Mouse (Mus musculus): ENCODE data around the gene Edrf1. TPM values are rescaled to one million over a fixed set of nuclear protein-coding genes. Genes with fewer than 3 reads are reported as not detected.

The Edrf1 gene
- polyA plus RNA-seq (2014; fragmentation: Nextera tagmentation; extraction: Ambion mirVana): 38.0 and 38.2 TPM in 2 replicates

DNA sequence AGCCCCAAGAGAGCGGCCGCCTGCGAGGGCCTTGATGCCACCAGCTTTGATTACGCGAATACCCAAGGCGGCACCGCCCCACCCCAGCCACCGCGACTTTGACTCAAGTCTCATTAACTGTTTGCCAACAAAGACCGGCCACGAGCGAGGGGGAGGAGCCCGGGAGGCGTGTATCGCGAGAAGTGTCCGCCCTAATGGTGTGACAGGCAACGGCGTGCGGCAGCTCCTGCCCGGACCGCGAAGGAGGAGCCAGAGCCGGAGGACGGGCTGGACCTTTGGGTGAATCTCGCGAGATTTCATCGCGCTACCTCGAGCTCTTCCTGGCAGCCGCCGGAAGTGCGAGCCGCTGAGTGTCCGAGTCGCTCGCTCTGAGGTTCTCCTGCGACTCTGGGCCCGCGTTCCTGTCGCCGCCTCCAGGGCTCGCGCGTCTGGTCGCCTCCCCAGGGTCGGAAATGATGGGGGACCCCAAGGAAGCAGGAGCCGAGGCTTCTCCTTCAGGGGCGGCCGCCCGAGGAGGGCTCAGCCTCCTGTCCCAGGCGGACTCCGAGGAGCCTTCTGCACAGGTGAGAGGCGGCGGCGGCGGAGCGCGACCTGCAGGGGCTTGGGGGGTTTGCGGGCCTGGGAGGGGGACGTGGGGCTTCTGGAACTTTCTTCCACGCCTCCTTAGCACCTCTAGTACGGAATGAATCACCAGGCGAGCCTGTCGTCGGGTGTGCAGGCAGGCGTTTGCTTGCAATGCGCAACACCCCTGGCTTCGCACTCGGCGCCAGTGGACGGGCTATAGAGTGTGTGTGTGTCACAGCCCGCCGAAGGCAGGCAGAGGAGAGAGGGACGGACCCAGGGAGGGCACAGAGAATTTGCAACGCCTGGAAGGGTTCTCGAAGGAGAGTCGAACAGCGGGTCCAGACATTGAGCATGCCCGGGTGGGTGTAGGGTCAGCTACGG is at the start of gene Edrf1:
Edrf1 (plus strand) TSS at position 183 of the 945 bp plus-strand sequence.
- Histone ChIP-seq H3K9ac (ENCODE audit: low read length) (peak within 1 kb of the TSS; percentile 89), H3K27ac (ENCODE audit: low read depth, low read length) (peak within 1 kb of the TSS; percentile 83), H3K4me1 (ENCODE audit: control insufficient read depth, insufficient read depth, low read length) (peaks cover 6% of the 10 kb centered on the region), H3K9me3 (ENCODE audit: control insufficient read depth, low read length) (no peaks in the 10 kb centered on the region), H3K4me3 (ENCODE audit: low read depth, low read length) (peak within 1 kb of the TSS; percentile 56), H3K4me2 (ENCODE audit: low read depth) (peak within 1 kb of the TSS; percentile 74), H3K36me3 (ENCODE audit: control insufficient read depth, insufficient read depth, low read length) (peaks cover 6% of the 10 kb centered on the region), H3K27me3 (ENCODE audit: control insufficient read depth, insufficient read depth, low read length) (no peaks in the 10 kb centered on the region)
- under 1% methylated on average over 81 of the region's 81 CpGs for WGBS
- DNase-seq (ENCODE audit: low spot score) (peak; percentile 98), ATAC-seq (ENCODE audit: insufficient read depth, low FRiP score, low TSS enrichment) (peak; percentile 97)

DNA sequence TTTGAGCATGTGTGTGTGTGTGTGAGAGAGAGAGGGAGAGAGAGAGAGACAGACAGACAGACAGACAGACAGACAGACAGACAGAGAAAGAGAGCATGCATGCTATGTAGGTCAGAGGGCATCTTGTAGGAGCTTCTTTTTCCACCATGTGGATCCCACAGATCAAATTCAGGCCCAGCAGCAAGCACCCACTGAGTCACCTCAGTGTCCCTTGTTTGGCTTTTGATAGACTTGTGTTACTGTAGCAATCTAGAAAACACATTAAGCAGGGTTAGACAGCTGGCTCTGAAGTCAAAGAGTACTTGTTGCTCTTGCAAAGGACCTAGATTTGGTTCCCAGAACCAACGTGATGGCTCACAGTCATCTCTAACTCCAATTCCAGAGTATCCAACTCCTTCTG is 45.6 kb upstream of the Edrf1 start:
- H3K27me3 ChIP-seq (ENCODE audit: control insufficient read depth, insufficient read depth, low read length): no peaks in the 10 kb centered on the region
- H3K4me3 ChIP-seq (ENCODE audit: low read depth, low read length): no peak overlapping the region
- no peak overlapping the region for H3K27ac ChIP-seq (ENCODE audit: low read depth, low read length)
- WGBS: 82% methylated on average over 1 of the region's 1 CpGs
- DNase-seq (ENCODE audit: low spot score): no peak
- no peaks in the 10 kb centered on the region for H3K9me3 ChIP-seq (ENCODE audit: control insufficient read depth, low read length)
- no peak overlapping the region for H3K9ac ChIP-seq (ENCODE audit: low read length)
- no peaks in the 10 kb centered on the region for H3K4me1 ChIP-seq (ENCODE audit: control insufficient read depth, insufficient read depth, low read length)
- no peak overlapping the region for H3K4me2 ChIP-seq (ENCODE audit: low read depth)
- H3K36me3 ChIP-seq (ENCODE audit: control insufficient read depth, insufficient read depth, low read length): no peaks in the 10 kb centered on the region
- no peak for ATAC-seq (ENCODE audit: insufficient read depth, low FRiP score, low TSS enrichment)

DNA sequence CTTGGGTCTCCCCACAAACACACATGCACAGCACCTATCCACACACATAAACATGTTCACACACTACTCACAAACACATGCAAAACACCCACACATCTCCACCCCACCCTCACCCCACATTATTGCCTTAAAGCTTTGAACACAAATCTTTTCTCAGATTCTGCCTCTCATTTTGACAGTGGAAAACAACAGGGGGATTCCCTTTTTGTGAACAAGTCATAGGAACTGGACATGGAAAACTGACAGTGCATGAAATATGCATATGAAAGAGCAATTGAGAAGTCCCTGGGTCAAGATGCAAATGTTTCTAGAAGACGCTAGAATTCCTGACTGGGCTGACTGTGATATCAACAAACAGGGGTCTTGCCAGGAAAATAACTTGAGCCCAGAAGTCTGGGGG is 36.8 kb upstream of the Edrf1 start:
- Histone ChIP-seq H3K27ac (ENCODE audit: low read depth, low read length) (no peak overlapping the region), H3K9ac (ENCODE audit: low read length) (no peak overlapping the region), H3K4me3 (ENCODE audit: low read depth, low read length) (no peak overlapping the region), H3K9me3 (ENCODE audit: control insufficient read depth, low read length) (no peaks in the 10 kb centered on the region), H3K36me3 (ENCODE audit: control insufficient read depth, insufficient read depth, low read length) (no peaks in the 10 kb centered on the region), H3K27me3 (ENCODE audit: control insufficient read depth, insufficient read depth, low read length) (no peaks in the 10 kb centered on the region), H3K4me2 (ENCODE audit: low read depth) (no peak overlapping the region), H3K4me1 (ENCODE audit: control insufficient read depth, insufficient read depth, low read length) (no peaks in the 10 kb centered on the region)
- DNase-seq (ENCODE audit: low spot score) (no peak), ATAC-seq (ENCODE audit: insufficient read depth, low FRiP score, low TSS enrichment) (no peak)
- WGBS: 68% methylated on average over 1 of the region's 1 CpGs

DNA sequence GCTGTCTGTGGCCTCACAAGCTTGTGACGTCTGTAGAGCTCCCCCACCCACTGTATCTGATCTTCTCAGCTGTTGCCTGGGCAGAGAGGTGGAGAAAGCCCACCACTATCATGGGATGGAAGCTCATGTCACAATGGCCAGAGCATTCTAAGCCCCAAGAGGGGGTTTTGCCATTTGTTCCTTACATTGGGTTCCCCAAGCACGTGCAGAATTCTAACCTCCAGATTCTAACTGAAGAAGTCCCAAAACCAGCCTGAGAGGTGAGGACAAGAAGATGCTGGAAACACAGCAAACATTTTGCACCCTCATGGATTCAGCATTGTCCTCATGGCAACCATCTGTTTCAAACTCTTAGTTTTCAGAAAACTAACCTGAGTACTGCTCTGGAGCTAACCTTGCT is 35.3 kb upstream of the Edrf1 start, which contains the start of gene Tex36:
Tex36 (minus strand) TSS at position 101 of the 400 bp plus-strand sequence.
- no peak for DNase-seq (ENCODE audit: low spot score)
- Histone ChIP-seq H3K4me1 (ENCODE audit: control insufficient read depth, insufficient read depth, low read length) (no peaks in the 10 kb centered on the region), H3K4me2 (ENCODE audit: low read depth) (no peak within 1 kb of the TSS), H3K27ac (ENCODE audit: low read depth, low read length) (no peak within 1 kb of the TSS), H3K9ac (ENCODE audit: low read length) (no peak within 1 kb of the TSS), H3K36me3 (ENCODE audit: control insufficient read depth, insufficient read depth, low read length) (no peaks in the 10 kb centered on the region), H3K4me3 (ENCODE audit: low read depth, low read length) (no peak within 1 kb of the TSS), H3K9me3 (ENCODE audit: control insufficient read depth, low read length) (no peaks in the 10 kb centered on the region), H3K27me3 (ENCODE audit: control insufficient read depth, insufficient read depth, low read length) (no peaks in the 10 kb centered on the region)
- WGBS: 59% methylated on average over 2 of the region's 2 CpGs
- no peak for ATAC-seq (ENCODE audit: insufficient read depth, low FRiP score, low TSS enrichment)

DNA sequence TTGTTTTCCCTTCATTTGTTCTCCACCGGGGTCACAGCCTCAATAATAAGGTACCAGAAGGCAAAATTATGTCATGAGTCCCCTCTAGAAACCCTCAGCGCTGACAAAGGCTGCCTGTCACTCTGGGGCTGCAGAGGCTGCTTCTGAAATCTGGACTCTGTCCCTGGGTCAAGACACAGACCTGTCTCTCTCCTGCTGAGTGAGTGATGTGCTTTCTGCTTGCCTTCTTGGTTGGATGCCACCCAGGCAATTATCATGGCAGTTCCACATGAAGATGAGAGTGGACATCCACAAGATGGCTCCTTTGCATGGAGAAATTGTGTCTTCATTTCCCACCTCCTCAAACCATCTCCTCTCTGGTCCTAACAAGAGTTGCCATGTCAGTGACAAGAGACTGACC is 34.2 kb upstream of the Edrf1 start:
- ATAC-seq (ENCODE audit: insufficient read depth, low FRiP score, low TSS enrichment): no peak
- Histone ChIP-seq H3K4me1 (ENCODE audit: control insufficient read depth, insufficient read depth, low read length) (no peaks in the 10 kb centered on the region), H3K9ac (ENCODE audit: low read length) (no peak overlapping the region), H3K4me2 (ENCODE audit: low read depth) (no peak overlapping the region), H3K27ac (ENCODE audit: low read depth, low read length) (no peak overlapping the region), H3K36me3 (ENCODE audit: control insufficient read depth, insufficient read depth, low read length) (no peaks in the 10 kb centered on the region), H3K9me3 (ENCODE audit: control insufficient read depth, low read length) (no peaks in the 10 kb centered on the region), H3K27me3 (ENCODE audit: control insufficient read depth, insufficient read depth, low read length) (no peaks in the 10 kb centered on the region), H3K4me3 (ENCODE audit: low read depth, low read length) (no peak overlapping the region)
- no peak for DNase-seq (ENCODE audit: low spot score)
- 69% methylated on average over 2 of the region's 2 CpGs for WGBS

DNA sequence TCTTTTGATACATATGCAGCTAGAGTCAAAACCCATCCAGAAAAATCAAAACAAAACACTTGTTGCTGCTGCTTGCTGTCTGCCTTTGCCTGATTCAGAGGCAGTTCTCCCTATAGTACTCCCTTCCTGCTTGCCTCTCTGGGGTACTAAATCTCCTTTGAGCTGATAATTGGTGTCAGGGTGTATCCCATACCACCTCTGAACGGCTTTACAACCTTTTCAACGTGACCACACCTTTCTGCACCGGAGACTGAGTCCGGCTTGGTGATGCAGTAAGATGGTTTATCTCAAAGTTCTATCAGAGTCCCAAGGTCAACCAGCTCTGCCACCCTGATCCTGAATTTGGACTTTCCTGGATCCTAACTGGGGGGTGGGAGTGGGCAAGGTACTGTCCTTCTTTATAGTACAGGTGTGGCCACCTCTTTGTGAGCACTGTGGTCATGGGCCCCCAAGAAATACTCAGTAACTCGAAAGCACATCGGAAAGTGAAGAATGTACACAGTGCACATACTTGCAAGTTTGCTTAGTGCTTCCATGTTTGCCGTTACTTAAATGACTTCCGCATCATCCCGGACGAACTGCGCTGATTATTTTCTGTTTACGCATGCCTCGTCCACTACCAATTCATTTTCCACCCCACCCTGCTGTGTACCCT is 32.8 kb upstream of the Edrf1 start:
- Histone ChIP-seq H3K36me3 (ENCODE audit: control insufficient read depth, insufficient read depth, low read length) (no peaks in the 10 kb centered on the region), H3K27ac (ENCODE audit: low read depth, low read length) (no peak overlapping the region), H3K4me2 (ENCODE audit: low read depth) (no peak overlapping the region), H3K27me3 (ENCODE audit: control insufficient read depth, insufficient read depth, low read length) (no peaks in the 10 kb centered on the region), H3K4me3 (ENCODE audit: low read depth, low read length) (no peak overlapping the region), H3K4me1 (ENCODE audit: control insufficient read depth, insufficient read depth, low read length) (no peaks in the 10 kb centered on the region), H3K9ac (ENCODE audit: low read length) (no peak overlapping the region), H3K9me3 (ENCODE audit: control insufficient read depth, low read length) (no peaks in the 10 kb centered on the region)
- no peak for DNase-seq (ENCODE audit: low spot score)
- WGBS: 59% methylated on average over 13 of the region's 13 CpGs
- no peak for ATAC-seq (ENCODE audit: insufficient read depth, low FRiP score, low TSS enrichment)

DNA sequence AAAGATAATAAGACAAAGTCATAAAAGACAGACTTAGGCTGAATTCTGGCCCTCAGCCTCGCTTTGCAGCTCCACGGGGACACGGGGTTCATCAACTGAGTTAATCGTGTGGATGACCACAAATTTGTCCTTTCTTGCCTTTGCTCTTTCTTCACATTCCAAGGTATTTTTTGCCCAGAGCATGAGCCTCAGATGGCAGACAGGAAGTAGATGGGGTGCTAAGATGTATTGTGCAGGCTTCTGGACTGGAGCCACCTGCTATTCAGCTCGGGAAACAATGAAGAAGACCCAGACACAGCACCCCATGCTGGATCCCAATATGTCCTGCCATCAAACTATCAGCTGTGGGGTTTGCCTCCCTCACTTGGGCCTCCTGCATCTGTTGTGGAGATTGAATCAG is 30.0 kb upstream of the Edrf1 start:
- Histone ChIP-seq H3K4me1 (ENCODE audit: control insufficient read depth, insufficient read depth, low read length) (no peaks in the 10 kb centered on the region), H3K36me3 (ENCODE audit: control insufficient read depth, insufficient read depth, low read length) (no peaks in the 10 kb centered on the region), H3K9me3 (ENCODE audit: control insufficient read depth, low read length) (no peaks in the 10 kb centered on the region), H3K4me2 (ENCODE audit: low read depth) (no peak overlapping the region), H3K27me3 (ENCODE audit: control insufficient read depth, insufficient read depth, low read length) (no peaks in the 10 kb centered on the region), H3K4me3 (ENCODE audit: low read depth, low read length) (no peak overlapping the region), H3K9ac (ENCODE audit: low read length) (no peak overlapping the region), H3K27ac (ENCODE audit: low read depth, low read length) (no peak overlapping the region)
- DNase-seq (ENCODE audit: low spot score) (no peak), ATAC-seq (ENCODE audit: insufficient read depth, low FRiP score, low TSS enrichment) (no peak)
- WGBS: 88% methylated on average over 5 of the region's 5 CpGs

DNA sequence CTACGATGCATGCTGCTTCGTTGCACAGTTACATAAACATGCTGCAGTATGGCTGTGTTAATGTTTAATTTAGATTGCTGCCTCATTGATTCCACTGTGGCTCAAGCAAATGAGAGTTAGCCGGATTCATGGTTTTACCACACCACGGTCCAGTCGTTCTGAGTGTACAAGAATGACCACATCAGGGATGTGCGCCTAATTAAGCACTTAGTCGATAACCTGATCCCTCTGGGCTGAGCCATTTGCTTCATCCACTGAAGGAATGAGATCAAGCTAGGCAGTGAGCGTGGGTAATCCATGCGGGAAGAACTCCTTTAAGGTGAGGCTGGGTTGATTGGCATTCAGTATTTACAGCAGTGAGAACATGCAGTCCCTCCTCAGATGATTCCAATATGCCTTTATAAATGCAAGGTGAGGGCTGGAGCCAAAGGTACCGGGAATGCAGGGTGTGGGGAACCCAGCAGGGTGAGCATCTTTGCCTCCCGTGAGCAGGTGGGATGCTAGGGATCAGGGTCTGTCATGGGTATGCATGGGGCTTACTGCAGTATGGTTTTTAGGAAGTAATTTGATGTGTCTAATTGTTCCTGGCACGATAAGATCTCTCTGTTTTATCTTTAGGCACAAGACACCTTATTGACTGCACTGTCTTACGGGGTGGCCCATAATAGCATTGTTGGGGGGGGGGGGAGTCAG is 29.3 kb upstream of the Edrf1 start:
- WGBS: 73% methylated on average over 13 of the region's 13 CpGs
- no peak for ATAC-seq (ENCODE audit: insufficient read depth, low FRiP score, low TSS enrichment)
- no peak overlapping the region for H3K27ac ChIP-seq (ENCODE audit: low read depth, low read length)

More for the DNA sequence above, 29.3 kb upstream of the Edrf1 start:
- DNase-seq (ENCODE audit: low spot score): no peak
- H3K4me1 ChIP-seq (ENCODE audit: control insufficient read depth, insufficient read depth, low read length): no peaks in the 10 kb centered on the region
- no peak overlapping the region for H3K4me2 ChIP-seq (ENCODE audit: low read depth)
- H3K27me3 ChIP-seq (ENCODE audit: control insufficient read depth, insufficient read depth, low read length): no peaks in the 10 kb centered on the region
- no peaks in the 10 kb centered on the region for H3K36me3 ChIP-seq (ENCODE audit: control insufficient read depth, insufficient read depth, low read length)
- no peak overlapping the region for H3K9ac ChIP-seq (ENCODE audit: low read length)
- H3K9me3 ChIP-seq (ENCODE audit: control insufficient read depth, low read length): no peaks in the 10 kb centered on the region
- H3K4me3 ChIP-seq (ENCODE audit: low read depth, low read length): no peak overlapping the region

Data from neural tube, embryonic 11.5 days (tissue).